Mouse (Mus musculus) E14TG2a.4 (cell line): Measurements from ENCODE around the gene Zbtb7a.

Source experiments
- CTCF ChIP-seq: conservative IDR thresholded peaks from 2 replicates; pipeline ENCODE4 v1.5.1; 2014; ENCODE audit warnings: low read length
- NANOG ChIP-seq: IDR thresholded peaks from 2 replicates; pipeline ENCODE4 v1.6.1; 2014; ENCODE audit warnings: borderline replicate concordance, low read length, mixed read lengths

DNA sequence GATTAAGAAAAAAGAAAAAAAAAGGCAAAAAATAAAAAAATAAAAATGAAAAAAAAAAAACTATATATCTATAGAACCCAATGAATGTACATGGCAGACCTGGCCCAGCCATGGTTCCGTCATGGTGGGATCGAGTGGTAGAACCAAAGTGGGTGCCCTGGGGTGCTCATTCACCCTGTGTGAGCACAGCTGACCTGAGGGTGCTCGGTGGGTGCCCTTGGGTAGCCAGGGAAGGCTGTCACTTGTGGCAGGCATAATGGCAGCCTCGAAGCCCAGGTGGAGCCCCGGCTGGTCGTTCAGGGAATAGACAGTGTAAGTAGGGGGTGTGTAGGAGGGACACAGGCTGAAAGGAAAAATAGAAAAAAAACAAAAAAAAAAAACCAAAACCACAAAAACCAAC is 16.2 kb downstream of the Zbtb7a start:
- TF ChIP-seq CTCF, result no peak
- no peak for TF ChIP-seq NANOG
